Mouse (Mus musculus) megakaryocyte progenitor cell, adult 5-6 weeks (primary cell): ENCODE measurements at regions not wholly inside any gene's neighbourhood (a gene's known extent, or its start where the extent isn't known, plus 50 kb on each side); places are given as distances from the start of the nearest gene placed in this dataset.

ENCODE experiments used
- ATAC-seq: replicated peaks from 2 replicates; pipeline ENCODE4 v1.8.0; 2016; ENCODE audit warnings: mild to moderate bottlenecking, moderate TSS enrichment, inconsistent platforms; ENCODE audit not compliant: poor library complexity

GRCm38 (mm10) chr14:106190721-106191120 lies 84.7 kb downstream of the Trim52 start:
- ATAC-seq, result no peak

DNA sequence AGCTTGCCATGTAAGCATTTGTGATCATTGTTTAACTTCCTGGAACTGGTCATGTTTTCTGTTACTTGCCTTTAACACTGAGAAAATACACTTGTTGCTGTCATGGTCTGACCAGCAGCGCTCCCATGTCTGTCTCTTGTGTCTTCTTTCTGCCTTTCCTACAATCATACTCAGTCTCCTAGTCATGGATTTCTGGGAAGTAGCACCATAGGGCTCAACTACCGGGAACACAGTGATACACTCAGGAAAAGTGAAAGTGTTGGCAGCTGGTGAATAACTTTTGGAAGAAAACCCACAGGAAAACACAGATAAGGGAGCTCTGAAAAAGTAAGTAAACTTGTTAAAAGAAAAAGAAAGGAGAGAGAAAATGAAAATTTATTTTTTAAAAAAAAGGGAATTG lies 87.6 kb downstream of the Trim52 start:
- 0 out of 2 replicates have a peak, but pooled peaks have one; percentile 6 for ATAC-seq

DNA sequence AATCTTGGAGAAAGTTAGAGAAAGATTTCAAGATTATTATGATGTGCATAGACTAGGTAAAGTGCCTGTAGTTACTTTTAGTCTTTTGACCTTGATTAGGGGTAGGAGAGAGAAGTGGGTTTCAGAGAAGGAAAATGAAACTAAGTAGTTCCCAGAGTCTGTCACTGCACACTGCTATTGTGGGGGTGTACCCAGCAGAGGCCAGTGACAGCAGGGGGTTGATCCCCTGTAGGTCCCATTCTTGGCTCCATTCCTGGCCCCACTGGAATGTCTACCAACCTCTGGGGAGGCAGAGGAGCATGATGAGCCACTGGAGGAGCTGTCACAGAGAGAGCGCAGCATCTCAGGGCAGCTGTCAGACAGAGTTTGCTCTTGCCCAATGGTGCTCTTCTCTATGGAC lies 88.1 kb downstream of the Trim52 start:
- peak; percentile 74 for ATAC-seq

GRCm38 (mm10) chr14:106197826-106198225 lies 91.8 kb downstream of the Trim52 start:
- ATAC-seq, result no peak

- peak; percentile 85 for ATAC-seq
Observed at GRCm38 (mm10) chr14:106199109-106199508, 93.1 kb downstream of the Trim52 start.

DNA sequence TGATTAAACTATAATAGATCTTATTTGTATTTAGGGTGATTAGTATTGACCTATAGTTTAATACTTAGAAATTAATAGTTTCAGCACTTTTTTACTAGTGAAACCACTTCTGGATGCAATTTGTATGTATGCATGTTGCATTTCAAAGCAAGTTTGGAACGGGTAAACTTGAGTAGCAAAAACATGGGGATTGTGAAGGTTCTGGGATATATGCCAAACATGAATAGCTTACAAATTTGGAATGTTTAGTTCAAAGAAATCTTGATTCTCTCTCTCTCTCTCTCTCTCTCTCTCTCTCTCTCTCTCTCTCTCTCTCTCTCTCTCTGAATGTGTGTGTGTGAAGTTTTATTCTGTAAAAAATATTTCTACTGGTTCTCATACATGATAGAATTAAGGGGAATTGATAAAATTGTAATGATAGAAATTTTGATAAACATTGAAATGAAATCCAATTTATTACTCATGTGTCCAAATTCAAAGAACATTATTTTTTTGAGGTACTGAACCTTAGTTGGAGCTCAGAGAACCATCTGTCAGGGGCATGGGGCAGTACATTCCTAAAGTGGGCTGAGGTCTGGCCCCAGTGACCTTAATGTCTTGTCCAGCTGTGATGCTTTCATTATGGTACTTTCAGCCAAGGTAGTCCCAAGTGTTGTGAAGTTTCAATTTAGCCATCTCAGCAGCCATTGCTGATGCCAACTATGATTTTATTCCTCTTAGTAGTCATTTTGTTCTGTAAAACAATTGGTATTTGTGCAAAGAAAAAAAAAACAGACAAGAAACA lies 93.7 kb downstream of the Trim52 start:
- ATAC-seq, result no peak

DNA sequence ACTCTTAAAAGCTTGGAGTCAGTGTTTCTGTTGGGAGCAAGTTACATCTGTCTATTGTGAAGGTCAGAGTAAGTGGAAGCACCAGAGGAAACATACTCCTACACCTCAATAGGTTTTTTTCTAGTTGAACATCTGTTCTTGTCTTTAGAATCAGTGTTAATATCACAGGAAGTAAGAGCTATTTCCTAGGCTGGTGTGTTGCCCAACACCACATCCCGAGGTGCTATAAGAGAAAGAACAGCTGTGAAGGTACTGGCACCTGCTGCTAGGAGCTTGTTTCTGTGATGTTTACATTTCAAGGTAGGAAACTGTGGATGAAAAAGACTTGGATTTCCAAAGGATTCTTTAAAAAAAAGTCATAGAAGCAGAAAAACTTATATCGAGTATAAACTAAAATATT lies 105.1 kb downstream of the Trim52 start:
- no peak for ATAC-seq

DNA sequence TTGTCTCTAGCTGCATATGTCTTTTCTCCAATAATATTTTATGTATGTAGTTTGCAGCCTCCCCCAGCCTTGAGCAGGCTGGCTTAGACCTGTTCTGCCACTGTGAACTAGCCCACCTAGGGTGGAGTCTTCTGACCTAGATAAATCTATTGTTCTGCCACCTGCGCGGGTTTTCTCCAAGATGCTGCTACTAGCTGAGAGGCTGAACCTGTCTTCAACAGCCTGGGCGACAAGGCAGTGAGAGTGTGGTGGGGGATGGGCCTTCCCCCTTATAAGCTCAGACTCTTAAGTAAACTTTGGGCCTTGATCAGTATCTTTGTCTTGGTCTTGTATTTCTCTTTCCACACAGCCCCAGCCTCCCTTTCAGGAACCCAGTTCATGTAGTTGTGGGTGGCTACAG lies 111.7 kb downstream of the Trim52 start:
- ATAC-seq, result no peak

- ATAC-seq, result no peak
Observed at GRCm38 (mm10) chr14:106219293-106219797, 113.3 kb downstream of the Trim52 start.

GRCm38 (mm10) chr14:106225401-106225800 lies 119.4 kb downstream of the Trim52 start:
- ATAC-seq, result no peak

- ATAC-seq, result no peak
Observed at GRCm38 (mm10) chr14:106241721-106242405, 135.9 kb downstream of the Trim52 start.

- ATAC-seq, result peak; percentile 50; the same call in 1 of the 2 replicates
Observed at GRCm38 (mm10) chr14:106259396-106260108, 153.6 kb downstream of the Trim52 start.

DNA sequence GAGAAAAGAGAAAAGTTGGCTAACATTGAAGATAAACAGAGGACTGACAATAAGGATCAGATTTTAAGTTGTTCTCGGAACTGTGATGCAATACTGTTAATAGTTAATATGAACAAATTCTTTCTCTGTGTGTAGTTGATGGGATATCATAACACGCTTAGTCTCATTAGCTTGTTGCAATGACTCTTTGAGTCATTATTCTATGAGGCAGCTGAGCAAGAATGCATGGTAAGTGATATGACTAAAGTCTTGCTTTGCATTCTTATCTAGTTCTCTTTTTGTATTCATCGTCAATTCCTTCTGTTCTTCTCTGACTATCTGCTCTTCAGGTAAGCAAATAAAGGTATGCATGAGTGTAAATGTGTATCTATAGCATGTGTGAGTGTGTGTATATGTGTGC lies 159.3 kb downstream of the Trim52 start:
- no peak for ATAC-seq

GRCm38 (mm10) chr14:106267679-106268561 lies 161.9 kb downstream of the Trim52 start:
- no peak for ATAC-seq

- no peak for ATAC-seq
Observed at GRCm38 (mm10) chr14:106269680-106270079, 163.7 kb downstream of the Trim52 start.

GRCm38 (mm10) chr14:106313558-106313957 lies 207.6 kb downstream of the Trim52 start:
- no peak for ATAC-seq

DNA sequence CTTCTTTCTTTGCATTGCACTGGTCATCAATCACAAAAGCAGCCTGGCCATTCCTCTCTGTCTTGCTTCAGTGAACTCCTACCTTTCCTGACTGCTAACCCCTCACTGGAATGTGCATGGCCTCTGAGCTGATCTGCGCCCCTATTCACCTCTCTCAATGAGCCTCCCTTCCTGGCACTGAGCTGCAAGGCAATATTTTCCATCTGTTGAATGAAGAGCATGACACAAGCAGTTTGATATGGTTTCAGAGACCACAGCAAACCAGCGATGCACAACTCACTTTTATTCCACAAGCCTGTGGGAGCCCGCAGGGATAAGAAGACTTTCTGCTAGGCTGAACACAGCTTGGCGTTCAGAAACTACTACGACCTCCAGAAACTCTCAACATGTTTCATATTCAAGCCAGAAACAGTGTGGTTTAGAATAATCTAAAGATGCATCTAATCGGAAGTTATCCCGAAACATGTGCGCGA lies 208.1 kb downstream of the Trim52 start:
- ATAC-seq, result no peak

- no peak for ATAC-seq
Observed at GRCm38 (mm10) chr14:106318767-106319166, 212.8 kb downstream of the Trim52 start.

- ATAC-seq, result no peak; the same call in 1 of the 2 replicates
Observed at GRCm38 (mm10) chr14:106327653-106328283, 221.8 kb downstream of the Trim52 start.
